Mouse (Mus musculus): ENCODE data around the gene Olfr469. TPM values are rescaled to one million over a fixed set of nuclear protein-coding genes. Genes with fewer than 3 reads are reported as not detected.
"Not testable (repeated sequence)": the region's sequence is repeated elsewhere in the genome, so short reads cannot be mapped to it uniquely, and the experiment has no call there.

Gene Olfr469
- not detected in 2 replicates for polyA plus RNA-seq (2012; rRNA removed)

DNA sequence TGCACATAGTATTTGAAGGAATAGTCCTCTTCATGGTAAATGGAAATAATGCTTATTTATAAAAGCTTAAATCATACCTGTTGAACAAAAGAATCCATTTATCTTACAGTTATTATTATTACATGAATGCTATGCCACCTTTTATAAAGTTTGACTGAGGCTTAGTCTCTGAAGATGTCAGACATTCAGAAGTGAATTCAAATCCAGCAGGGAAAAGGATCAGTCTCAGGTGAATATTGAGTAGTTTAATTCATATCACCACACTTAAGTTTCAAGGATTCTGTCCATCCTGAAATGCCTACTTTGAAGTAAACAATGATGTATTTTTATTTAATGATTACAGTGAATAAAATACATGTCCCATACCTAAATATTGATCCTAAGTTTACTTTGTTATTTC, at the start of gene Olfr469:
TSS of gene Olfr469 (minus strand) at position 101 of the 400 bp plus-strand sequence.
- not testable (repeated sequence) for H3K4me1 ChIP-seq (ENCODE audit: control insufficient read depth, insufficient read depth, low read length); H3K27ac ChIP-seq (ENCODE audit: insufficient read depth, low read length); H3K4me3 ChIP-seq (ENCODE audit: insufficient read depth, low read length)

- H3K4me3 ChIP-seq (ENCODE audit: insufficient read depth, low read length); H3K27ac ChIP-seq (ENCODE audit: insufficient read depth, low read length); H3K4me1 ChIP-seq (ENCODE audit: control insufficient read depth, insufficient read depth, low read length): not testable (repeated sequence)
Measured at GRCm38 (mm10) chr7:107847390-107847789, 22.0 kb upstream of the Olfr469 start, which contains the start of gene Olfr470. TSS of gene Olfr470 (minus strand) at chr7:107847490.

DNA sequence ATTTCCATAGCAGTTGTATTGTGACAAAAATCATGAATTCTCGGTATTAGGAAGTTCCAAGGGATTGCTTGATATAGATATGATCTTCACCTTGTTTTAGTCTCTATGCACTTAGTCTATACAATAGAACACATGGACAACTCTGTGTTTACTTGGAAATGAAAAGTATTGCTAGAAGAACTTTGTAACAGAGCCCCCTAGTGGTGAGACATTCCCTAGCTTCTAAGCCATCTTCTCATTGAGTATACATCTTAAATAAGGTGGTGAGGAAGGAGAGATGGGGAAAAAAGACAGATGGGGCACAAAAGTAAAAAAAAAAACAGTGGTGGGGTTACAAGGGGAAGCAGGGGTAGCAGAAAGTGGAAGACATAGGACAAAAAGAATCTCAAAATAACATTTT, 16.4 kb upstream of the Olfr469 start:
- Histone ChIP-seq H3K27ac (ENCODE audit: insufficient read depth, low read length) (no peak overlapping the region), H3K4me3 (ENCODE audit: insufficient read depth, low read length) (no peak overlapping the region), H3K4me1 (ENCODE audit: control insufficient read depth, insufficient read depth, low read length) (no peaks in the 10 kb centered on the region)
- no peak for TF ChIP-seq CTCF (IDR thresholded peaks at IDR 0.05; ENCODE audit: extremely low read depth, insufficient read depth, low read length)
- TF ChIP-seq POLR2A (IDR thresholded peaks at IDR 0.05; ENCODE audit: extremely low read depth, insufficient read depth, low read length), result no peak

DNA sequence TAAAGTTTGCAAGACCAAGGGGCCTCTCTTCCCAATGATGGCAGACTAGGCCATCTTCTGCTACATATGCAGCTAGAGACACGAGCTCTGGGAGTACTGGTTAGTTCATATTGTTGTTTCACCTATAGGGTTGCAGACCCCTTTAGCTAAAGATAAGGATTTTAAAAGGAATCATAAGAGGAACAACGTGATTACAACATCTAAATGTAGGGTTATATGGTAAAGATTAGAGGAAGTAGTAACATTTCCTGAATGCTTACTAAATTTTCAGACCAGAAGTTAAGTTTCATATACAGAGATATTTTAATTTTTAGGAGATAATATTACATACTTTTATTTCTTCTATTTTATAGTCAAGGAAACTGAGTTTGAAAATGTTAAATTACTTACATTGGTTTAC, 1.5 kb downstream of the Olfr469 start:
- not testable (repeated sequence) for H3K27ac ChIP-seq (ENCODE audit: insufficient read depth, low read length); H3K4me3 ChIP-seq (ENCODE audit: insufficient read depth, low read length); H3K4me1 ChIP-seq (ENCODE audit: control insufficient read depth, insufficient read depth, low read length)

DNA sequence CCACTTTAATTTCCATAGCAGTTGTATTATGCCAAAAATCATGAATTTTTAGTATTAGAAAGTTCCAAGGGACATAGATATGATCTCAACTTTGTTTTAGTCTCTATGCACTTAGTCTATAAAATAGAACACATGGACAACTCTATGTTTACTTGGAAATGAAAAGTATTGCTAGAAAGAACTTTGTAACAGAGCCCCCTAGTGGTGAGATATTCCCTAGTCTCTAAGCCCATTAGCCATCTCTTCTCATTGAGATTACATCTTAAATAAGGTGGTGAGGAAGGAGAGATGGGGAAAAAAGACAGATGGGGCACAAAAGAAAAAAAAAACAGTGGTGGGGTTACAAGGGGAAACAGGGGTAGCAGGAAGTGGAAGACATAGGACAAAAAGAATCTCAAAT, 5.9 kb downstream of the Olfr469 start:
- no peaks in the 10 kb centered on the region for H3K4me1 ChIP-seq (ENCODE audit: control insufficient read depth, insufficient read depth, low read length)
- TF ChIP-seq POLR2A (IDR thresholded peaks at IDR 0.05; ENCODE audit: extremely low read depth, insufficient read depth, low read length), result no peak
- TF ChIP-seq CTCF (IDR thresholded peaks at IDR 0.05; ENCODE audit: extremely low read depth, insufficient read depth, low read length), result no peak
- H3K4me3 ChIP-seq (ENCODE audit: insufficient read depth, low read length), result no peak overlapping the region
- no peak overlapping the region for H3K27ac ChIP-seq (ENCODE audit: insufficient read depth, low read length)

GRCm38 (mm10) chr7:107811963-107812362, 13.4 kb downstream of the Olfr469 start, which contains the start of gene Olfr467:
TSS of gene Olfr467 (plus strand) at chr7:107812263.
- H3K4me3 ChIP-seq (ENCODE audit: insufficient read depth, low read length), result no peak within 1 kb of the TSS
- TF ChIP-seq POLR2A (IDR thresholded peaks at IDR 0.05; ENCODE audit: extremely low read depth, insufficient read depth, low read length) (no peak), CTCF (IDR thresholded peaks at IDR 0.05; ENCODE audit: extremely low read depth, insufficient read depth, low read length) (no peak)
- H3K27ac ChIP-seq (ENCODE audit: insufficient read depth, low read length), result no peak within 1 kb of the TSS
- H3K4me1 ChIP-seq (ENCODE audit: control insufficient read depth, insufficient read depth, low read length), result no peaks in the 10 kb centered on the region

GRCm38 (mm10) chr7:107802138-107802537, 23.2 kb downstream of the Olfr469 start:
- no peak for TF ChIP-seq CTCF (IDR thresholded peaks at IDR 0.05; ENCODE audit: extremely low read depth, insufficient read depth, low read length)
- no peak for TF ChIP-seq POLR2A (IDR thresholded peaks at IDR 0.05; ENCODE audit: extremely low read depth, insufficient read depth, low read length)
- Histone ChIP-seq H3K4me3 (ENCODE audit: insufficient read depth, low read length) (no peak overlapping the region), H3K27ac (ENCODE audit: insufficient read depth, low read length) (no peak overlapping the region), H3K4me1 (ENCODE audit: control insufficient read depth, insufficient read depth, low read length) (no peaks in the 10 kb centered on the region)

- H3K4me3 ChIP-seq (ENCODE audit: insufficient read depth, low read length), result no peak within 1 kb of the TSS
- H3K27ac ChIP-seq (ENCODE audit: insufficient read depth, low read length), result no peak within 1 kb of the TSS
- no peak for TF ChIP-seq CTCF (IDR thresholded peaks at IDR 0.05; ENCODE audit: extremely low read depth, insufficient read depth, low read length)
- no peak for TF ChIP-seq POLR2A (IDR thresholded peaks at IDR 0.05; ENCODE audit: extremely low read depth, insufficient read depth, low read length)
- H3K4me1 ChIP-seq (ENCODE audit: control insufficient read depth, insufficient read depth, low read length), result no peaks in the 10 kb centered on the region
Measured at GRCm38 (mm10) chr7:107801108-107801507, 24.2 kb downstream of the Olfr469 start, which contains the start of gene Ovch2. TSS of gene Ovch2 (minus strand) at chr7:107801208.

DNA sequence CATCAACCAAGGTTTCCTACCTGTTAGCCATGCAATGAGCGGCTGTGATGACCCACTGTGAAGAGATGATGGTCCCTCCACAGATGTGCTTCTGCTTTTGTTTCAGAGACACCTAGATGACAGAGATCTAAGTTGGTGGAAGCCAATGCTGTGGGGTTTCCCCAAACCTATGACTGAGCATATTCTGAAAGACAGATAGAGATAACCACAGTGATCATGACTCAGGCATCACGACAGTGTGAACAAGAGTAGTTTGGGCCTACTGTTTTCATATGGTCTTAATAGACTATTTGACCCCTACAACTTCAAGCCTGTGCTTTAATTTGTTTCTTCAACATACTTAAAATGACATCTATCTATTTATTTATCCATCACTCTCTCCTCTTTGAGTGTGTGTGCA, 28.8 kb downstream of the Olfr469 start:
- no peak overlapping the region for H3K27ac ChIP-seq (ENCODE audit: insufficient read depth, low read length)
- H3K4me3 ChIP-seq (ENCODE audit: insufficient read depth, low read length), result no peak overlapping the region
- H3K4me1 ChIP-seq (ENCODE audit: control insufficient read depth, insufficient read depth, low read length), result no peaks in the 10 kb centered on the region
- TF ChIP-seq POLR2A (IDR thresholded peaks at IDR 0.05; ENCODE audit: extremely low read depth, insufficient read depth, low read length) (no peak), CTCF (IDR thresholded peaks at IDR 0.05; ENCODE audit: extremely low read depth, insufficient read depth, low read length) (no peak)

GRCm38 (mm10) chr7:107787977-107788620, 37.2 kb downstream of the Olfr469 start:
- no peak for TF ChIP-seq POLR2A (IDR thresholded peaks at IDR 0.05; ENCODE audit: extremely low read depth, insufficient read depth, low read length)
- TF ChIP-seq CTCF (IDR thresholded peaks at IDR 0.05; ENCODE audit: extremely low read depth, insufficient read depth, low read length), result peak; percentile 56; the same call in 1 of the 2 replicates
- Histone ChIP-seq H3K4me3 (ENCODE audit: insufficient read depth, low read length) (no peak overlapping the region), H3K27ac (ENCODE audit: insufficient read depth, low read length) (no peak overlapping the region), H3K4me1 (ENCODE audit: control insufficient read depth, insufficient read depth, low read length) (no peaks in the 10 kb centered on the region)

- Histone ChIP-seq H3K4me1 (ENCODE audit: control insufficient read depth, insufficient read depth, low read length) (no peaks in the 10 kb centered on the region), H3K4me3 (ENCODE audit: insufficient read depth, low read length) (no peak overlapping the region), H3K27ac (ENCODE audit: insufficient read depth, low read length) (no peak overlapping the region)
- TF ChIP-seq POLR2A (IDR thresholded peaks at IDR 0.05; ENCODE audit: extremely low read depth, insufficient read depth, low read length) (no peak), CTCF (IDR thresholded peaks at IDR 0.05; ENCODE audit: extremely low read depth, insufficient read depth, low read length) (peak; percentile 55; the same call in 1 of the 2 replicates)
Measured at GRCm38 (mm10) chr7:107779611-107780010, 45.7 kb downstream of the Olfr469 start.

All from cortical plate, adult 2 months (tissue).